Mouse (Mus musculus) frontal cortex, postnatal 14 days (tissue): ENCODE data around the gene Tmem164.
"Not testable (repeated sequence)": the region's sequence is repeated elsewhere in the genome, so short reads cannot be mapped to it uniquely, and the experiment has no call there.

Source experiments
- DNase-seq, 2 experiments: peaks; one replicate each; pipeline ENCODE4 v3.0.0; 2022; ENCODE audit warnings: low spot score in 2 of 2

The Tmem164 gene

DNA sequence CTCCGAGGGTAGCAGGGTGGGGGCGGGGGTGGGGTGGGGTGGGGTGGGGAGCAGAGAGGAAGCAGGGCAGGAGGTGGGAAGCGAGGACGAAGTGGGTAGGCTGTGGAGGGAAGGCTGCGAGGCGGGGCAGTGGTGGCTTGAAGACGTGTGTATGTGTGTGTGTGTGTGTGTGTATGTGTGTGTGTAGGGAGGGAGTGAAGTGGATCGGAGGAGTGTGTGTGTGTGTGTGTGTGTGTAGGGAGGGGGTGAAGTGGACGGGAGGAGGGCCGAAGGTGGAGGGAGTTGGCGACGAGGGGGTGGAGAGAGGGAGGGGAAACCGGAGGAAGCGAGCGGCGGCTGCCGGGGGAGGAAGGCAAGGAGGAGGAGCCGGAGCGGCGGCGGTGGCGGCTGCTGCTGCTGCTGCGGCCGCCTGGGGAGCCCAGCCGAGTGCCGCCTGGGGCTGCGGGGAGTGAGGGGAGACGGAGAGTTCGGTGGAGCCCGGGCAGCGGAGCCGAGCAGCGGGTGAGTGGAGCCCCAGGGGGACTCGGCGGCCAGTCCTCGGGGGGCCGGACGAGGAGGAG, at the start of gene Tmem164:
Tmem164 (plus strand) TSS at position 351 of the 560 bp plus-strand sequence.
- peak; percentile 23 to 36 for DNase-seq

- DNase-seq: not testable (repeated sequence)
Measured at GRCm38 (mm10) chrX:142632990-142633389, 48.2 kb upstream of the Tmem164 start.

DNA sequence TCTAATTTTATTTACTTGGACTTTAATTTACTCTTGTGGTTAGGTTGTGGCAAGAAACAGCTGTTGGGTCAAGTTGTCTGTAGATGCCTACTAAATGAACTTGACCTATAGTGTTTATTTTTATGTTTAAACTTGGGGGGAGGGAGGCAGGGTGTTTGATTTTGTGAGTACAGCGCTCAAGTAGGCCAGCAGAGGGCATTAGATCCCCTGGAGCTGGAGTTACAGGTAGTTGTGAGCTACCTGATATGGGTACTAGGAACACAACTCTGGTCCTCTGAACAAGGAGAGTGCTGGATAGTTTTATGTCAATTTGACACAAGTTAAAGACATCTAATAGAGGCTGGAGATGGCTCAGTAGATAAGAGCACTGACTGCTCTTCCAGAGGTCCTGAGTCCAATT, 34.0 kb upstream of the Tmem164 start:
- DNase-seq: no peak

- no peak for DNase-seq
Measured at GRCm38 (mm10) chrX:142650117-142650764, 31.0 kb upstream of the Tmem164 start.

DNA sequence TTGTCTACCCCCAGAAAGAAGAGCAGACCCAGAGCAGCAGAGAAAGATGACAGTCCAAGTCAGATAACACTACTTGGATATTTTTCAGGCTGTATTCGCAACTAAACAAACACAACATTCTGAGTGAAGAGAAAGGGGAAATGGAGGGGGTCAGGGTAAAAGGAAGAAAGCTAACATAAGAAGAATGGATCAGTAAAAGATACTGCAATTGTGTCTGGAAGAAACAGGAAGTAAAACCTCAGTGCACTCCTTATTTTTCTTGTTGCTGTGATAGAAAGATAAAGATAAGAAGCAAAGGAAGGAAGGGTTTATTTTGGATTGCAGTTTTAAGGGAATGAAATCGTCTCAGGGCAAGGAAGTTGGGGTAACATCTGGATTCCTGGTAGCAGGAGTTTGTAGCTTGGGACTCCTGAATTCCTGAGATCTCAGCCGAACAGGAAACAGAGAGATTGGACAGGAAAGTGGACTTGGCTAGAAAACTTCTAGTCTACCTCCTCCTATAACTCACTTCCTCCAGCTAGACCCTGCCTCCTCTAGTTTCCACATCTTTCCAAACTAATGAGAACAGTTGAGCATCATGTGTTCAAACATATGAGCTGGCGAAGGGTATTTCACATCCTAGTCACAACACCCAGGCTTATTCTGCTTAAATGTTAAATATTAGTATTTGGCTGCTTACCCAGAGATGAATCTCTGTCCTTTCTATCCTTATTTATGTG, 16.3 kb upstream of the Tmem164 start:
- DNase-seq: no peak

- DNase-seq: no peak
Measured at GRCm38 (mm10) chrX:142665423-142665805, 15.8 kb upstream of the Tmem164 start.

DNA sequence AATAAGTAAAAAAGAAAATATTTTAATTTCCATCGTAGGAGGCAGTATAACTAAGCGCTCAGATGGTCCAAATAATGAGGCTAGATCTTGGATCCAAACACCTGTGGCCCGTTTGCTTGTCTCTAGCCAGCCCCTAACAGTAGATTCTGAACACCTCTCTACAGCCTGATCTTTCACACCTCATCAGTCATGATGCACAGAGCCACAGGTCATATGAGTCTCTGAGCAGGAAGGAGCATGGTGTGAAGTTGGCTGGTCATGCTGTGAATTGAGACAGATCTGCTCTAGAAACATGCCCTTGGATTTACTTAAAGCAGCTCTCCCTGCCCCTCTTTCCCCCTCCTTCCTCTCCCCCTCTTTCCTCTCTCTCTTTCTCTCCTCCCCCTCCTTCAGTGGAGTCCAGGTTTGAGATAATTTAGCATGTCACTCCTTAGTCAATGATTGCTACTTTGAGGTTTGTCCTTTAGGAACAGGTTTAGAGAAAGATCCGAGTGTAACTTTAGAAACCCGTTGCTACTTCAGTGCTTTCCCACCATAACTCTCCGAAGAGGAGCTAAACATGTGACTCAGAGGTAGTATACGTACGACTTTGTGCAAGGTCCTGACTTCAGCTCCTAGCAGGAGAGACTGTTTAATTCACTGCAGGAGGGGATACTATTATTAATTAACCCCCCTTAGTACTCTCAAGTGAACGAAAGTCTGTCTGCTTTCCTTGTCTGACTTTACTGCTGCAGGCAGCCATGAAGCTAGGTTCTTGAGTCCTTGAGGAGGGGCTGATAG, 11.7 kb upstream of the Tmem164 start:
- no peak for DNase-seq

- no peak for DNase-seq
Measured at GRCm38 (mm10) chrX:142670121-142670520, 11.1 kb upstream of the Tmem164 start.

DNA sequence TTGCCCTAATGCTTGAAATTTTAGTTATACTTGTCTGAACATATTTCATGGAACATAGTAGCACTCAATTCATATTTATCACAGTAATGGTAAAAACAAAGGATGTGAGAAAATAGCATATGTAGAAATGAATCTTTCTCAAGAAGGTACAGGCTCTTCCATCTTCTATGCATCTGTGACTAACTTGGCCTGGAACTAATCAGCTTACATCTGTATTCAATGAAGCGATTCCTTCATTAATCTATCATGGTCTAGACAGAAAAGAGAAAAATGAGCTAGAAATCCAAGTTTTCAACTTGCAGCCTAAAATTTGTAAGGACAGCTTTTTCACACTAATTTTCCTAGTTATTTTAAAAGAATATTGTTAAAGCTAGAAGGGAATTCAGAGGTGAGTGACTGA, 10.1 kb upstream of the Tmem164 start:
- no peak for DNase-seq

DNA sequence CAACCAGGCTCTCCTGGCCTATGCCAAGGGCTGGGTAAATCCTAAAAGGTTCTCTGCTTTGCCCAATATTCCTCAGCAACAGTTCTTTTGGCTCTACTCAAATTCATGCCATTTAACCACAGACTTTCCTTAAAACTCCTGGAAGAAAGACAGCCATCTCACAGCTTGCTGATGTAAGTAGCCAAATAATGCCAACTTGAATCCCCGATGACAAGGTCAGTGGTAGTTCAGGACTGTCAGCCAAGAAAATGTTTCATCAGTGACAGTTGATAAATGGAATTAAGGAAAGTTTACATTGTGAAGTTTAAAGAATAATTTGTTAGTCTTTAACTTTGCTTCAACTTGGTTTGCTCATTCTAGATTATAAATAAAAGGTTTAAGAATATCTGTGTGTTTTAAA, 8.5 kb upstream of the Tmem164 start:
- no peak for DNase-seq

GRCm38 (mm10) chrX:142677193-142677592, 4.0 kb upstream of the Tmem164 start:
- DNase-seq: no peak

DNA sequence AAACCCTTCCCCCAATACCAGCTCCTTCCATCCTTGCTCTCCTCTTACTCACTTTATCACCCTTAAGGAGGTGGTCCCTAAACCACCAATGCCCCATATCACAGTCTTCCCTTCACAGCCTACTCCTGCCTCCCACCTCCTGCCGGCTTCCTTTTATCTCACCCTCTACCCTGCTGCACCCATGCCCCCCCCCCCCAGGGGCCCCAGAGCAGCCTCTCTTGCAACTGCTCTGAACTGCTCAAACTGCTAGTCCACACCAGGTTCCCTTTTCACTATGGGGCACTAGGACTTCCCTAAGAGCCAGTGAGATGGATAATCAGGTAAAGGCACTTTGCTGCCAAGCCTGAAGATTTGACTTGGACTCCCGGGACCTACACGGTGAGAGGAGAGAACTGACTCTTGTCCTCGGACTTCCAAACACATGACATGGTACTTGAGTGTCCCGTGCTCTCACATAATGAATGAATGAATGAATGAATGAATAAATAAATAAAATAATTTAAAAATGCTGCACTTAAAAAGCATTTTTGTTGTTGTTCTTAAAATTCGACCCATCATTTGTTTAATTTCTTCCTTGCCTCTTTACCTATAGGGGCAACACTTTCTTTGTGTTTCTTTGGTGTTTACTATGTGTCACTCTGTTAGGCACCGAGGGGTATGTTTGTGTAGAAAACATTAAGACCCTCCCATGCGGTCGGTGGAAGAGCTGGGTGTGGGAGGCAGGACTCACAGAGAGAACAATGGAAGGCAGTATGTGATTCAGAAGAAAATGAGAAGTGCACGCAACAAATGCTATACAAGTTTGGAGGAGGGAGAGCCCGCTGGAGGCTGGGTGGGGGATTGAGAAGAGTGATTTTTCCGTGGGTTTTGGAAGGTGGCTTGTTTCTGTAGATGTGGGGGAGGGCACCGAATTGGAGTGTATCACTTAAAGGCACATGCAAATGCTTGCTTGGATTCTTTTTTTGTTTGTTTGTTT, 2.4 kb upstream of the Tmem164 start:
- no peak for DNase-seq

- DNase-seq: no peak
Measured at GRCm38 (mm10) chrX:142679502-142680250, 1.5 kb upstream of the Tmem164 start.

- DNase-seq: peak in 1 of 2 experiments; percentile 19
Measured at GRCm38 (mm10) chrX:142680391-142681055, 683 bp upstream of the Tmem164 start.

- DNase-seq: no peak
Measured at GRCm38 (mm10) chrX:142681616-142682141, 473 bp downstream of the Tmem164 start.

GRCm38 (mm10) chrX:142682176-142682820, 1.1 kb downstream of the Tmem164 start:
- DNase-seq: no peak

GRCm38 (mm10) chrX:142682990-142683389, 1.8 kb downstream of the Tmem164 start:
- no peak for DNase-seq

DNA sequence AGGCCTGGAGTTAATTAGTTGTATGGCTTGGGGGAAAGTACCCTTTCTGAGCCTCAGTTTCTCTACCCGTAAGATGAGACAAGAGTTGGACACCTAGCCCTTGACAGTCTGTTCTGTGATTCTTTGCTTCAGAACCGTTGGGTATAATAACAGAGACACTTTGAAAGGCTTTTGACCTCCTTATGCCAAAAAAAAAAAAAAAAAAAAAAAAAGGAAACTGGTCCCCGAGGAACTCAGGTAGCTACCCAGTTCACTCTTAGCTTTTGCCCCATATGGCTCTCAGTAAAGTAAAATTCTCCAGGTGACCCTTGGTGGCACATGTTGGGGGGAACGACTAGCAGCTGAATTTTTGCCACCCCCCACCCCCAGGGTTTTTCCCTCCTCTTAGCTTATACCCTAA, 3.5 kb downstream of the Tmem164 start:
- no peak for DNase-seq

DNA sequence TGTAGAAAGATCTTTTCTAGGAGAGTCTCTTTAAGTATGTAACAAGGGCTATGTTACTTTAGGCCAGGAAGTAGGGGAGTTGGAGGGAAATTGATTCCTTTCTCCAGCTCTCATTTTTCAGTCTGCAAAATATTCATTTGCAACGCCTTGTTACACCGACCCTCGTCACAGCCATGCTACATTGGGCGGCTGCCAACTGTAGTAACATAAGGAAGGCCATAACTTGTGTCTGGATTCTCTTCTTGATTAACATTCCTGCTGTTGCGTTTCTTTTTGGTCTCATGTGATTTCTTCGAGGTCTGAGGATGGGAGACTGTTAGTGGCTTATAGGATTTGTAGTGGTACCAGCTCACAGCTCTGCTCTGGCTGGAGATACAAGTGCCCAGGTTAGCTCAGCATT, 4.5 kb downstream of the Tmem164 start:
- DNase-seq: no peak
